Mouse (Mus musculus) ES-E14 (cell line): ENCODE data around the gene Fbxo47.

ENCODE experiments used
- CHD2 ChIP-seq: IDR thresholded peaks from 2 replicates; pipeline ENCODE4 v1.6.1; 2014; ENCODE audit warnings: mild to moderate bottlenecking, low read depth, low read length, inconsistent platforms
- MAFK ChIP-seq: IDR thresholded peaks from 2 replicates; pipeline ENCODE4 v1.6.1; 2014; ENCODE audit warnings: mild to moderate bottlenecking, low read depth, low read length, inconsistent platforms; ENCODE audit not compliant: insufficient read depth
- ZC3H11A ChIP-seq: IDR thresholded peaks from 2 replicates; pipeline ENCODE4 v1.6.1; 2012; ENCODE audit warnings: low read depth, mild to moderate bottlenecking, inconsistent platforms, low read length, borderline replicate concordance
- ZNF384 ChIP-seq: IDR thresholded peaks from 2 replicates; pipeline ENCODE4 v1.6.1; 2012; ENCODE audit warnings: low read depth, low read length, inconsistent platforms

DNA sequence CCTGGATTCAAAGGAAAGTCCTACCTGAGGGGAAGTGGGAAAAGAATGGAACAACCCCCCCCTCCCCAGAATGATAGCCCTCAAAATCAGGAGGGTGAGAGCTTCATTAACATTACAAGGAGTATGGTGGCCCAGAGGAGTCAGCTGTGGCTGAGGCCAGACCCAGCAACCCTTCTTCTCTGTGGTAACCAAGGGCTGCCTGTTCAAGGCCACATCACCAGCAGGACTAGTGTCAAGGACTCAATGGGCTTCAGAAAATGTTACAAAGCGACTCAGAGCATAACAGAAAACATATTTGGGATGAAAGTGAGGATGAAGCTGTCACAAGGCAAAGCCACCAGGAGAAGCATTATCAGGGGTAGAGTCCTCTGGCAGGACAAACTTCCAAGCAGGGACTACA is 49.6 kb upstream of the Fbxo47 start:
- no peak for TF ChIP-seq ZNF384
- TF ChIP-seq CHD2, result no peak
- TF ChIP-seq MAFK, result no peak
- no peak for TF ChIP-seq ZC3H11A
